Mouse (Mus musculus) kidney, postnatal 25 days (tissue): ENCODE measurements around the gene AI413582.

Experiments used
- DNase-seq, 2 experiments: peaks; one replicate each; pipeline ENCODE4 v3.0.0; 2021; ENCODE audit warnings: mixed read lengths in 2 of 2

AI413582 gene

DNA sequence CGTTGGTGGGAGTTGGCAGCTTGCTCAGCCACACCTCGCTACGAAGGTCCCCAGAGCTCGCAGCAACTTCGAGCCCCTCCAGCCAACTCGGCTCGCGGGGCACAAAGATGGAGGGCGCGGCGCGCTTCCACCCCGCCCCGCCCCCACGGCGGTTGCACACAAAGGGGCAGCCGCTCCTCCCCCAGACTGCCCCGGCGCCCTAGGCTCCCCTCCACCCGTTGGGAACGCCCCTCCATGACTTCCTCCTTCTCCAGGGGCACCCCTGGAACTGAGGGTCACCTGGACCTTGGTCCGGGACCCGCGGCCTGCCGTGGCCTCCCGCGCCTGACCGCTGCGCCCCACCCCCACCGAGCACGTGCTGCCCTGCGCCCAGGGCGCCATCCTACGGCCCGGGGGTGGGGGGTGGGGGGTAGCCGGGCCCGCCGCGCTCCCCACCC, 10.5 kb downstream of the AI413582 start:
- peak; percentile 21 to 73 for DNase-seq

DNA sequence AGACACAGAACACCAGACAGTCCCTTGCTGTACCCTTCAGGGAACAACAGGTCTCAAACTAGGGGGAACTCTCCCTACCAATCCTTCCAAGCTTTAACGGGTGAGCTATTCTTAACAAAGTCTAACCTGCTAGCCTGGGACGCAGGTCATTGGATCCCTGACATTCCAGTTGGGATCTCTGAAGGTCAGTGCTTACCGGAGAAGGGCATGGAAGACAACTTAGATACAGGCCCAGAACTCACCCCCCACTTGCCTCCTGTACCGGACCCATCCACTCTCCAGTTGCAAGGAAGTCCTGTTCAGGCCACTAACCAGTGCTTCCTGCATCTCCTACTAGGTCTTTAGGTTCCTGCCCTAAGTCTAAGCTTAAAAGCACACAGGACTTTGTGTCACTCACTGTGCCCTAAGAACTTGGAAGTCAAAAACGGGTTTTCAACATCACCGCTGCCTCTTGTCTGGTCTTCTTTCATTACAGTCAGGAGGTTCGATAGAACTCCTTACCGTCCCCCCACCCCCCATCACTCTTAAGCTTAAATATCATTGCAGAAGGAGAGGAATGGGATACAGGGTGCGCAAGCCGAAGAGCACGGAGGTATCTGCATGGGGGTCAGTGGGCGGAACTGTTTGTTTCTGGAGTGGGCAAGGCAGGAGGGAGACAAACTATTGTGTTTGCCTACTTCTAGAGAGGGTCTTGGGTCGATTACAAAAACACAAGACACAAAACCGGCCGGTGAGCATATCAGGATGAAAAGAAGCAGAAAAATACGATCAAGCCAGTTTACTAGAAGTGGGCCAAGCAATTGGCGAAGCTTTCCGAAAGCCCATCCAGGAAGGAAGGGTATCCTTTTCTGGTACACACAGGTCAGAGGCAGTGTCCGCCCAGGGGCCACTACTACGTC, 11.2 kb downstream of the AI413582 start:
- peak in 1 of 2 experiments; percentile 43 for DNase-seq

DNA sequence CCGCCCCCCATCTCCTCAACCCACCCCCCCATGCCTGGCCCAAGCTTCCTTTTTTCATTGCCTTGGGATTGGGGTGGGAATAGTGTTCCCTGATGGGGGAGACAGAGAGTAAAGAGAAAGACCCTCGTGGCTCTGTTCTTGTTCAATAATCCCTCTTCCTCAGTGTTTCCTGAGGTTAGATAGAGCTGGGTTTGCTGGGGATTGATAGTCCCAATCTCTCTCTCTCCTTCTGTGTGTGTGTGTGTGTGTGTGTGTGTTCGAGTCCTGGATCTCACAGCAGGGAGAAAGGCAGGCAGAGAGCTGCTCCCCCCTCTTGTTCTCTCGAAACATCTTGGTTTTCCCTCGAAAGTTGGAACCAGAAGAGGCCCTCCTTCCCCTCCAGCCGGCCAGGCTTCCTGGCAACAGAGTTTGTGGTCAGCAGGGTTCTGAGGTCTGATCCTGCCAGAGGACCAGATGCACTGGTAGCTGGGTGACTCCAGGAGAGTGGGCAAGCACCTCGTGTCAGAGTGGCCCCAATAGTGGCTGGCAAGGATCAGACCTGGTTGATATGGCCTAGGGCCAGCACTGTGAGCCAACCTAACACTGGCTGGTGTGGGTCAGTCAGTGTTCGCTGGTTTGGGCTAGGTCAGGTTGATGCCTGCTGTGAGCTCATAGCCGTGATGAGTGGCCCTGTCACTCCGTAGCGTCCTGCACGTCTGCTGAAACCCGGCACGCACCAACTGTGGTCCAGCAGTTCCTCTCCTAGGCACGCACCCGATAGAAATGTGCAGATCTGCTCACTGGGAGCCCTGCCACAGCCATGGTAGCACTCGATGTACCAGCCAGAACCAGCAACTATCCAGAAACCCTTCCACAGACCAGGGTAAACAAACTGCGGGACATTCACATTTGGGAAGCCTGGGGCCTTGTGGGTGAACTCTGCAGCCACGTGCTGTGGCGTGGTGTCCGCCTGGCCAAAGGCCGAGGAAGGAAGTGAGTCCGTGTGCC, 13.0 kb downstream of the AI413582 start:
- DNase-seq: peak in 1 of 2 experiments; percentile 43

DNA sequence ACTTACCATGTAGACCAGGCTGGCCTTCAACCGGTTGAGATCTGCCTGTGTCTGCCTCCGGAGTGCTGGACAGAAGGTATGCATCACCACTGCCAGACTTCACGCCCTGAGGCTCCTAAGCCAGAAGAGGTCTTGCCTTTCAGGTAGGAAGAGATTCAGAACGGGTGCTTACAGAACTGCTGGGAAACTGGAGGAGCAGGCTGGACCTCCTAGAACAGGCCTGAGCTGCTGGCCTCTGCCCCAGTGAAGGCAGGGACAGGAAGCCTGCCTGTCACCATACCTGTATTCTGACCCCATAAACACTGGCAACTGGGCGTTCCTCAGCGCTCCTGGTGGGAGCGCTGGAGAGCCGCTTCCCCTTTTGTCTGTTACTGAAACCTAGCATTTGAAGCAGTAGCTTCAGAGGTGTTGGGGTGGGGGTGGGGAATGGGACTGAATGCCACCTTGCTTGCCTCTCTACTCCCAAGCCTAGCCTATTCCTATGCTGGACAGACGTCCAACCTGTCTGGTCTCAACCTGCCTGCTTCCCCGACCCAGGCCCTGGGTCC, 14.1 kb downstream of the AI413582 start:
- peak in 1 of 2 experiments; percentile 30 for DNase-seq

DNA sequence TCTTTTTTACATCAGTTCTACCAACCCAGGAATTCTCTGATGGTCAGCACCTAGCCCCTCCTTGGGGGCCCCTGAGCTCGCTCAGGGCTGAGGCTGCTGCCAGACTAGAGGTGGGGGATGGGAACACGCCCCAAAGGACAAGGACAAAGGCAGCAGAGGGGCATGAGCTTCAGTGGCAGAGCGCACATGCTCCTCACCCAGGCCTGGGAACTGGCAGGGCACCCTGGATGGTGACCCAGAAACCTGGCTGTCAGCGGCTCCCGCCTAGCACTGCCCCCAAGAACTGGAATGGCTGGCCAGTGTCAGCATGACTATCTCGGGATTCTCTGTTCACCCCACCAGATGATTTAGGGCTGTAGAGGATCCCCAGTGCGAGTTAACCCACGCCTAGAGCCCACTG, 16.3 kb downstream of the AI413582 start:
- DNase-seq: peak in 1 of 2 experiments; percentile 30

DNA sequence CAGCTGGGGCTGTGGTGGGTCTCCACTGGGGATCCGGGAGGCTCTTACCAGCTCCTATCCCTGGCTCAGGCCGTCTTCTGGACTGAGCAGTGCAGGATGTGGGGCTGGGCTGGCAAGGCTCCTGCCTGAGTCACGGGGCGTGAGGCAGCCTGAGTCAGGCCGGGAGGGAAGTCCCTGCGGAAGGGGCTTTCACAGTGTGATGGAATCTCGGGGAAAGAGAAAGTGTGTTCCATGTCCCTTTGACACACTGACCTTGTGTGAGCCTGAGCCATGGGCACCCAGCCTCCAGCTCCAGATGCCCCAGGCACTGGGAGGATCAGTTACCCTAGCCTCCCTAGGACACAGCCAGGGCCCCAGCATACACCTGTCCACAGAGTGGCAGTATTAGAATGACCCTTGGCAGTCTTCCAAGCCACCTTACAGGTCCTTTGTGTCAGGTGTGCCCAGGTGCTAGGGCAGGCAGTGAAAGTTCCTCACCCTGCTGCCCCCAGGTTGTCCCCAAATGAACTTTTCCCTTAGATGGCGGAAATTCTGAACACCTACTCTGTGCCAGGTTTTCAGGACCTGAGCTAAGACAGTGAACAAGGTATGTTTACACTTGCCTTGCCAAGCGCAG, 18.2 kb downstream of the AI413582 start:
- peak; percentile 32 to 64 for DNase-seq

DNA sequence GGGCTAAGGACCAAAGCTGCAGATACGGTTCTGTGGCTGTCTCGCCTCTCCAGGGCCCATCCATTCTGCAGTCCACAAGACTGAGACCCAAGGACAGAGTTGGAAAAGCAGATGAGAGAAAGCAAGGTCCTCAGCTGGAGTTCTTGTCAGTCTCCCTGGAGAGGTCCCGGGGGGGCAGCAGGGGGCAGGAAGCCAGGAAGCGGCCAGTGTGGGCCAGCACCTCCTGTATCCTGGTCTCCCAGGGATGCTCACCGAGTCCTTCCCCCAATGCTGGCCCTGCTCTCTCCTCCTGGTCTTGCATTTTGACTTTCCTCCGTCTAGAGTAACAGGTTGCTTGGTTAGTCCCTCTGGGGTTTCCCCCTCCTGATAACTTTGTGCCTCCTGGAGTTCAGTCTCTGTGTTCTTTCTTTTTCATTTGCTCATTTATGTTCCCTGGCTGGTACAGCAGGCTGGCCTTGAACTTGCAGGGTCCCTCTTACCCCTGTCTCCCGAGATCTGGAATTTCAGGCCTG, 18.9 kb downstream of the AI413582 start:
- DNase-seq: no peak

DNA sequence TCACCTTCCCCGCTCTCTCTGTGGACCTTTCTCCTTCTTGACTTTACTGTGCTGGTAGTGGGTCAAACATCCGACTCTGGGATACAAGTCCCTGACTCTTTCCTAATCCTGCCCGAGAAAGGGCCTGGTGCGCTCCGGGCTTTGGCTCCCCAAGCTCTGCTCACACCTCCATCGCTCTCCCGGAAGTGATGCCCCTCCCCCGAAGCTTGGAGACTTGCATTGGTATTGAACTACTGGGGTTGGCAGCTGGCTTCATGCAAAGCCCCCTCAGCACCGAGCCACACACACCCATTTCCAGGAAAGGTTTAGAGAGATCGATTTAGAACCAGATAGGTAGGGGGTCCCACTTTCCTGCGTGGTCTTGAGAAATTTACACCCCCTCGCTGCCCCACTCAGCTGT, 19.6 kb downstream of the AI413582 start:
- DNase-seq: no peak

DNA sequence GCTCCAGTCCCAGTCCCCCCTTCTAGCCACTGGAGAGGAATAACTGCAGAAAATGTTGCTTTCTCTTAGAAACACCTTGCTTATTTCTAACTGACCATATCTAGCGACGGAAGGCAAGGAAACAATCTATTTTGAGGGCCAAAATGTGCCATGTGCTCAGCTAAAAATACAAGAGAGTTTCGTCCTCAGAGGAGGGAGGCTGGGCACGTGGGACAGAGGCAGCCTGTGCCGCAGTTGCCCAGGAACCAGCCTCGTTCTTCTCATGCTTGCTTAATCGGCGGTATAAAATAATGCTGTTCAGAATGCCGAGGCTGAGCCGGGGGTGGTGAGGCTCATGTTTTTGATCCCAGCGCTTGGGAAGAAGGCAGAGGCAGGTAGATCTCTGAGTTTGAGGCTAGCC, 21.0 kb downstream of the AI413582 start:
- no peak for DNase-seq

DNA sequence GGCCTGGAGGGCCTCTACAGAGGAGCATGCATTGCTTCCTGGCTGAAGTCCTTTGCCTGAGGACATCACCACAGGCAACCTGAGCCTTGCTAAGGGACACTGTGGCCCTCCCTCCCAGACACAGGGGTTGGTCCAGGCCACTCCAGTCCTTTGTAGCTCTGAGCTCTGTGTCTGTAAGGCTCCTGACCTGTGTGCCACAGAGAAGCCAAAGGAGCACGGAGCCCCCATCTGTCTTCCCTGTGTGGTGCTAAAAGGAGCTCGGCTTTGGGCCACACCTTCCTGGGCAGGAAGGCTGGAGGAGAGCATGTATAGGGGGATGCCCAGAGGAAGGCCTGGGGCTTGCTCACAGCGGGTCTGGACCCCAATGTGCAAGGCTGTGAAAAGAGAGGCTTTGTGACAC, 23.6 kb downstream of the AI413582 start:
- no peak for DNase-seq

DNA sequence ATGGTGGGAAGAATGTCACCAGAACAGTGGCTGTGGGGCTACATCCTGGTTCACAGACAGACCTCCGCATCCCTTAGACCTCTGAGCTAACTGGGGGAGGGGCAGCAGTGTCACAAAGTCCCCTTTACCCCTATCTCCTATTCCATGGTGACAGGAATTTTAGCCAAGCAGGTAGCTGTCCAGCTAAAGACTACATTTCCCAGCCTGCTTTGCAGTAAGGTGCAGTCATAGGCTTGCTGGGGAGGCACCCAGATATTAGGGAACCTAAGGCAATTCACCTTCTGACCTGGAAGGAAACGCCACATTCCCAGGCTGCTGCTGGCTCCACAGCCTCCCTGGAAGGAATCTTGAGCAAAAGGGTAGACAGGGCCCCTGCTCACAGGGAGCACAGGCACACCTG, 24.3 kb downstream of the AI413582 start:
- no peak for DNase-seq

DNA sequence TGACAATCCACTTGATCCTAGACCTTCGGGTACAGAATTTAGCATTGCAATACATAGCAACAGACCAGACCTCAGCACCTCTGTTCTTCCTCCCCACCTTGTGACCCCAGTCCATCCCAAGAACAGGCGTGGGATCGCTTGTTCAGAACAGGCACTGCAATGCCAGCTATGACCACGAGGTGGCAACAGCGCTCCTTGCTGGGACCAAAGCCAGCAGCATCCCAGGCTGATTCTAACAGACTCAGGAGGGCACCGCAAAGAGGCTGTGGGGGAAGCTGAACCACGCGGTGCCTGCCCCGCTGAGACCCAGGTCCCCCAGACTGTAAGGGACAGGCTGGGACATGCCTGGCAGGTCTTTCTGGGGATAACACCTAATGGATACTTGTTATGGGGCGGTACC, 30.8 kb downstream of the AI413582 start:
- DNase-seq: peak; percentile 79 to 91

DNA sequence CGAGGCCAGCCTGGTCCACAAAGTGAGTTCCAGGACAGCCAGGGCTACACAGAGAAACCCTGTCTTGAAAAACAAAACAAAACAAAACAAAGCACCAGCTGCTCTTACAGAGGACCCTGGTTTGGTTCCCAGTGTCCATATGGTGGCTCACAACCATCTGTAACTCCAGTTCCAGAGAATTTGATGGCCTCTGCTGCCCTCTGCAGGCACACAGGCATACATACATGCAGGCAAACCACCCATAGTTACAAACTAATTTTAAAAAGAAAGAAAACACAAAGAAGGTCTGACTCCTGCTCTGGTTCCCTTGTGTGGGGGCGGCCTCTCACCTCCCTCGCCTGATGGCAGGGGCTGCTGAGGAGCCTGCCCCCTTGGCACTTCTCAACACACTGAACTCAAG, 32.2 kb downstream of the AI413582 start:
- DNase-seq: no peak

DNA sequence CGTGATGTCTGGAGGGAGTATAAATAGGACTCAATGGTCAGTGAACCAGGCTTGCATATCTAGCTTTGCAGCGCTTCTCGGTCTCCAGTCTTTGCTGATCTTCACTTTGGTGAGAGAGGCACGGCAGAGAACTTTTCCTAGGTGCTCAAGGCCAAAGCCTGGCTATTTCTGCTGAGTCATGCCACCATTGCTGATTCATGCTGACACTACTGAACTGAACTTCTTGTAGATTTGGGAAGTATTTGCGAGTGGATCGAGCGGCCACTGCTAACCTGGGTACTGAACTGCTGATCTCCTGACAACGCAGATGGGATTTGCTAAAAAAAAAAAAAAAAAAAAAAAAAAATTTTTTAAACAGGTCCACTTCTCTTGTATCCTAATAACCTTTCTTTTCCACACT, 33.5 kb downstream of the AI413582 start:
- DNase-seq: no peak

DNA sequence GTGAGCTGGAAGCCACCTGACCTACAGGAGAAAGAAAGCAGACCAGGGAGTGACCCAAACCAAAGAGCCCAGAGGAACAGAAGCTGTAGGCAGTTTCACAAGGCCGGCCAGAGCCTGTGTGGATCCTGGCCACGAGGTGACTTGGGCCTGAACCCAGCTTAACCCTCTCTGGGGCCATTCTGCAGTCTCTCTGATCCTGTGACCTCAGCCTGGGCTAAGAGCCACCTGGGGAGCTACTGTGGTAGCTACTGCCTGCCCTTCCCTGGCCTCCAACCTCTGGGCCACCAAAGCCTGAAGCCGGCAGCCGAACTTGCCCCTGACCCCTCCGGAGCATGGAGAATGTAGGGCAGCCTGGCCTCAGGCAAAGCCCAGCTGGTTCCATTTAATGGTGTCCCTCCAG, 36.8 kb downstream of the AI413582 start:
- DNase-seq: no peak

DNA sequence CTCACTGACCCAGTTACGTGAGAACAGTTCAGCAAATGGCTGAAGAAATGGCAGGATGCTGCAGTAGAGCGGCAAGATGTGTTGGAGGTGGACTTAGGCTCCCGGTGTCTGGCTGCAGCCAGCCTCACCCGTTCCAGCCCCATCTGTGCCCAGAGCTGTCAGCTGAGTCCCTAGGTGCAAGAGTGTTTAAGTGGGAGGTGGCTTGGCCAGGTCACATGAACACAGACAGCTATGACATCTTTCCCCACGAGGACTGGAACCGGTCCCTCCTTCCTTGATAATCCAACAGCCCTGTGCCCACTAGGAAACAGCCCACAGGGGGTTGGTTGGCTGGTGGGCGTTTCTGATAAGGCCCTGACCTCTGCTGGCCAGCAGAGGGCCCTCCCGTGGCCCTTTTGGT, 37.5 kb downstream of the AI413582 start:
- no peak for DNase-seq

DNA sequence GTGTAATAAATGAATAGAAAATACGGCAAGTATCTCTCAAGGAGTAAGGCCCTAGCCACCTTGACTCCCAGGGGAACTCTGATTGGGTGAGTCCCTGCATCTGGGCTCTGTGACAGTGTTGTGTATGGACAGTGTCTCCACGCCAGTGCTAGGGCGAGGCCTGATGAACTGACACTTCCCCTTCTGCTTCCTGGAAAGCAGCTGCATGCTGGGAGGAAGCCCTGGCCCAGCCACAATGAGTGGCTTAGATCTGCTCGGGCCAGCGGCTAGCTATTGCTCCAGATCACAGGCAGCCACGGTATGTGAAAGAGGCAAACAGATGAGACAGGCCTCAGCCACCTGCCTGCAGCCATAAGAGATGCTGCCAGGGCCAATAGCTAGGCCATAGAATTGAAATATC, 38.4 kb downstream of the AI413582 start:
- no peak for DNase-seq

DNA sequence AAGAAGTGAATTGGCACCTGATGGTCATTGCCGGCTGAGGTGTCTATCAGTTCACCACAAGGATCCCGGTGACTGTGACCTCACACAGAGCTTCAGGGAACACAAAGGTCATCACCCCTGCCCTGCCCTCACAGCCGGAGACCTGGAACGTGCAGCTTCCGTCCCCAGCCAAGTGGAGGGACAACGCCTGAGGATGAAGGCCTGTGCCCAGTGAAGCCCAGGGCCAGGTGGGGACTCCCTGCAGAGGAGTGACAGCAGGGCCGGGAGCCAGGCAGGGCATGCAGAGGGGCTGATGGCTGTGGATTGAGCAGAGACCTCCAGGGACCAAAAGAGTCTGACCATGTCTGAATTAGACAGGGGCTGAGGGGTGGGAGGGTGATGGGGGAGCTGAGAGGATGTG, 42.4 kb downstream of the AI413582 start:
- no peak for DNase-seq

DNA sequence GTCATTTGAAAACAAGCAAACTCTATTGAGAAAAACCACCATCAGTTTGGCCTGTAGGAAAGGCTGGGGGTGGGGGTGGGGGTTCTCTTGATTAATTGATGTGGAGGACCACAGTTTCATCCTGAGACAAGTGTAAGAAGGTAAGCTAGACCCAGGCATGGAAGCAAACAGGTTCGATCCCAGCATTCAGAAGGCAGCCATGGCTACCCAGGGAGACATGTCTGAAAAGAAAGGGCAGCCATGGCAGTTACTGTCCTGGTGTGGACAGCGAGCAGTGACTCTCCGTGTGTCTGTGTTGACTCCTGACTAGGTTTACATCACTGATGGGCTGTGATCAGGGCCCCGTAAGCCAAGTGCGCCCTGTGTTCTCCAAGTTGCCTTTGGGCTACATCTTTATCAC, 44.3 kb downstream of the AI413582 start, which contains the start of gene Grm4:
Gene Grm4 (minus strand): TSS at position 101 of the 400 bp plus-strand sequence.
- DNase-seq: no peak

DNA sequence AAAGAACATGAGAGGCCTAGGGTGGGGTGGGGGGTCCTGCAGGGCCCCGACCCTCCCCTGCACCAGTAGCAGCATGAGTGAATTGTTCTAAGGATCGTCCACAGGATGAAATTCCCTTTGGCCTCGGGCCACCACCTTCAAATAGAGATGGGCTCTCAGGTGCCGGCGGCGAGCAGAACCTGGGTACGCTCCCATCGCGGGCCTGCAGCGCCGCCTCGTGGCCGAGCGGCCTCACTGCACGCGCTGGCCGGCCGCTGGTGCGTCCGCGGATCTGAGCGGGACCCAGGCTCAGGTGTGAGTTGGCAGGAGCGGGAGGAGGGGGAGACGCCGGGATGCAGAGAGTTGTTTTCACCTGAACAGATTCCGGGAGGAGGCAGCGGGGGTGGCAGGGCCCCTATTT, 45.0 kb downstream of the AI413582 start:
- DNase-seq: peak; percentile 45 to 65

DNA sequence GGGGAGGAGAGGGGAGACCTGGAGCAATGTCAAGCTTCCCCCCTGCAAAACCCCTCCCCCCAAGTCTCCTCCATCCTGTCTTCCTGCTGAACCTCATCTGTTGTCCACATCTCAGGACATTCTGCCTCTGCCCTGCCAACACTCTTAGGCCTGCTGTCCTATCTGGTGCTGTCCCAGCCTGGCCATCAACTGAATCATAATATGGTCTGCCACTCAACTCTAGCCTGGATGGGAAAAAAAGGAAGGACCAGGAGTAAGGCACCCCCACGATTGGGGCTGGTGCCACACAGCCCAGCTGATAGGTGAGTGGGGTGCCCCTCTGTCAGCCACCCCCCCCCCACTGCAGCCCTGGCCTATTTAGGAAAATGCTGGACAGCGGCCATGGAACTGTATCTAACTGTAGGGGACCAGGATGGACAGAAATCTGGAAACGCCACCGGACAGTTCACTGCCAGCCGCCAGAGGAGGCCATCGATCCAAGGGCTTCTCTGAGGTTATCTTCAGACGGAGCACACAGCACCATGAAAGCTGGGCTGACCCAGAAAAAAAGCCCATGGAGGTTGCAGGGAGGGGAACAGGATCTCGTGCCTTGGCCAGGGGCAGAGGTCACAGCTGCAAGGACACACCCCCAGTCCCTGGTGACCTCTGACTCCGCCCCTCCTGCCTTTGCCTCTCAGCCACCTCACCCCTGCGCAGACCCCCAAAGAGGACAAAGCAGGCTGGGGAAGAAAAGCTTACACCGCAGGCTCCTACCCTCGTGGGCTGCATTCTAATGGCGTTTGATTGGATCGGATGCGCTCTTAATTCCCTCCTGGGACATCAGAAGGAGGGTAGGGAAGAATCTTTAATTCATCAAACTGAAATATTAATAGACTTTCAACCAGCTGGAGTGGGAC, 46.6 kb downstream of the AI413582 start:
- DNase-seq: no peak
